Mouse (Mus musculus): ENCODE results near the gene Brd2. TPM values are rescaled to one million over a fixed set of nuclear protein-coding genes. Genes with fewer than 3 reads are reported as not detected.

The Brd2 gene
- polyA plus RNA-seq, 1 experiment from 2014 or later, result 117 TPM

DNA sequence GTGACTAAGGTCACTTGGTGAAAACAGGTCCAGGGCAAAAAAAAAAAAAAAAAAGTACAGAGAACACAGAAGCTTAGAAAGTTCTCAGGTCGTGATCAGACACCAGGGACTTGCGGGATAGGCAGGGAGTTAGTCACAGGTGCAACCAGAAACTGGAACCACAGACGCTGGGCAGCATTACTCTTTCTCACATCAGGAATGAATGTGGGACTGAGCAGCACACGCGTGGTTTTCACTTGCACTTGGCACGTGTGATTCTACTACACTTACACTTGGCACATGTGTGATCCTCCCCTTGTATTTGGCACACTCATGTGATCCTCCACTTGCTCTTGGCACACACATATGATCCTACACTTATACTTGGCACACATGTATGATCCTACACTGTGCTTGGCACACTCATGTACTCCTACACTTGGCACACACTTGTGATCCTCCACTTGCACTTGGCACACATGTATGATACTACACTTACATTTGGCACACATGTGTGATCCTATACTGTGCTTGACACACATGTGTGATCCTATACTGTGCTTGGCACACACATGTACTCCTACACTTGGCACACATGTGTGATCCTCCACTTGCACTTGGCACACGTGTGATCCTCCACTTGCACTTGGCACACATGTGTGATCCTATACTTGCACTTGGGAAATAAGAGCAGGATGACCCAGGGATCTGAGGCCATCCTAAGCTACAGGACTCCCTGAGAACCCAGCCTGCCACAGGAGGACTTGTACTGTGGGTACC is 15.1 kb downstream of the Brd2 start:
- Histone ChIP-seq H3K4me3 (ENCODE audit: low read length) (no peak overlapping the region), H3K27me3 (ENCODE audit: insufficient read depth, low read length) (no peaks in the 10 kb centered on the region), H3K9me3 (ENCODE audit: low read length) (peaks cover 2% of the 10 kb centered on the region; the same call in 1 of the 2 replicates), H3K9ac (replicated peaks; ENCODE audit: low read length) (no peak overlapping the region), H3K4me1 (ENCODE audit: insufficient read depth, low read length) (no peaks in the 10 kb centered on the region; the same call in 1 of the 2 replicates), H3K27ac (ENCODE audit: low read length) (no peak overlapping the region), H3K36me3 (ENCODE audit: insufficient read depth, low read length) (peaks cover 28% of the 10 kb centered on the region), H3K4me2 (replicated peaks; ENCODE audit: low read depth, low read length) (no peak overlapping the region)
- no peak for ATAC-seq (ENCODE audit: low FRiP score, low TSS enrichment)
- 83% methylated on average over 7 of the region's 7 CpGs for WGBS

DNA sequence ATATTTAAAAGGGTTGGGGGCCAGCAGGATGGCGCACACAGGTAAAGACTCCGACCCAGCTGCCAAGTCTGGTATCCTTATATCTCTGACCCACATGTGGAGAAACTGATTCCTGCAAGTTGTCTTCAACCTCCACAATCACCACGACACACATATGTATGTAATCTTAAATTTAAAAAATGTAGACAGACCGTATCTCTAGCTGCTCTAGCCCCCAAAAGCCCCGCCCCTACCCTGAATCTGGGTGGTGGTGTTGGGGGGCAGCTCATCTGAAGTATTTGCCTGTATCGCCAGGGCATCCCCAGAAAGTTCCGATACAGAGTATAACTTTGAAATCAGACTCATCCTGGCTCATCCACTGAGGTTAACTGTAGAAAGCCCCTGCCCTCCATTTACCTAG is 15.9 kb downstream of the Brd2 start:
- Histone ChIP-seq H3K36me3 (ENCODE audit: insufficient read depth, low read length) (peaks cover 22% of the 10 kb centered on the region), H3K9me3 (ENCODE audit: low read length) (peaks cover 2% of the 10 kb centered on the region; the same call in 1 of the 2 replicates), H3K4me2 (replicated peaks; ENCODE audit: low read depth, low read length) (no peak overlapping the region), H3K9ac (replicated peaks; ENCODE audit: low read length) (no peak overlapping the region), H3K4me1 (ENCODE audit: insufficient read depth, low read length) (0 out of 2 replicates have a peak, but pooled peaks cover 3% of the 10 kb centered on the region), H3K27ac (ENCODE audit: low read length) (no peak overlapping the region), H3K4me3 (ENCODE audit: low read length) (no peak overlapping the region), H3K27me3 (ENCODE audit: insufficient read depth, low read length) (no peaks in the 10 kb centered on the region)
- ATAC-seq (ENCODE audit: low FRiP score, low TSS enrichment), result no peak
- WGBS, result 84% methylated on average over 7 of the region's 7 CpGs

DNA sequence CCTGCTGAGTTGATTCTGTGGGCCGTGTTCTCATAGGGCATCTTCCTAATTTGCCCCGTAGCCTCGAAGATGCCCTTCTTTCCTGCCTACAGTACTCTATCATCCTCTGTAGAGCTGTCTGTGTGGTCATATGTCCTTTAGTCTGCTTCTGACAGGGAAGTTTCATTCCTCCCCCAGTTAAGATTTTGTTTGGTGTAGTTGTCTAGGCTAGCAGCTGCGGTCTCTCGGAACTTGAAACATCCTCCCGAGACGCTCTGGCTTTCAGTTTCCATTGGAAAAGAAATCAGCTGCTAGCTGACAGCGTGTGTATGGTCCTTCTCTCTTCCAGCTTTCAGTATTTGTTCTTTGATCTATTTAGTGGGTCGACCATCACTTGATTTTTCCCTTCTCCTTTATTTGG is 17.6 kb downstream of the Brd2 start:
- H3K4me3 ChIP-seq (ENCODE audit: low read length), result no peak overlapping the region
- no peak for ATAC-seq (ENCODE audit: low FRiP score, low TSS enrichment)
- peaks cover 7% of the 10 kb centered on the region; the same call in 1 of the 2 replicates for H3K36me3 ChIP-seq (ENCODE audit: insufficient read depth, low read length)

DNA sequence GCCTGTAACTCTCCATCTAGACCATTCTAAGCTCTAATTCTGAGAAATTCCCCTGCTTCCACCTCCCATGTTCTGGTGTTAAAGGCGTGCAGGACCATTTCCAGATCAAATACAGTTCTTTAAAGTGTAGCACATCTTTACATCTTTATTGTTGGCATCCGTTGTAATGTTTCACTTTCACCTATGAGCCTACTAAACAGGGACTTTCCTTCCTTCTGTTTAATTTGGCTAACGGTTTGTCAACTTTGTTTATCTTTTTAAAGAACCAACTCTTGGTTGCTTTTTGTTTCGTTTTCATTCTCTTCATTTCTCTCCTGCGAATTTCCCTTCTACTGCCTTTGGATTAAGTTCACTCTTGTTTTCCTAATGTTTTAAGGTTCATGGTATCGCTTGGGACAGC is 19.6 kb downstream of the Brd2 start:
- Histone ChIP-seq H3K4me2 (replicated peaks; ENCODE audit: low read depth, low read length) (no peak overlapping the region), H3K27ac (ENCODE audit: low read length) (no peak overlapping the region), H3K36me3 (ENCODE audit: insufficient read depth, low read length) (no peaks in the 10 kb centered on the region), H3K9me3 (ENCODE audit: low read length) (peaks cover 2% of the 10 kb centered on the region; the same call in 1 of the 2 replicates), H3K4me3 (ENCODE audit: low read length) (no peak overlapping the region), H3K9ac (replicated peaks; ENCODE audit: low read length) (no peak overlapping the region), H3K27me3 (ENCODE audit: insufficient read depth, low read length) (no peaks in the 10 kb centered on the region), H3K4me1 (ENCODE audit: insufficient read depth, low read length) (0 out of 2 replicates have a peak, but pooled peaks cover 3% of the 10 kb centered on the region)
- WGBS, result 79% methylated on average over 6 of the region's 6 CpGs
- no peak for ATAC-seq (ENCODE audit: low FRiP score, low TSS enrichment)

More for the DNA sequence above, 17.6 kb downstream of the Brd2 start:
- Histone ChIP-seq H3K4me1 (ENCODE audit: insufficient read depth, low read length) (0 out of 2 replicates have a peak, but pooled peaks cover 3% of the 10 kb centered on the region), H3K4me2 (replicated peaks; ENCODE audit: low read depth, low read length) (no peak overlapping the region), H3K27me3 (ENCODE audit: insufficient read depth, low read length) (no peaks in the 10 kb centered on the region), H3K9me3 (ENCODE audit: low read length) (peaks cover 2% of the 10 kb centered on the region; the same call in 1 of the 2 replicates), H3K9ac (replicated peaks; ENCODE audit: low read length) (no peak overlapping the region), H3K27ac (ENCODE audit: low read length) (no peak overlapping the region)
- WGBS, result 80% methylated on average over 9 of the region's 9 CpGs

DNA sequence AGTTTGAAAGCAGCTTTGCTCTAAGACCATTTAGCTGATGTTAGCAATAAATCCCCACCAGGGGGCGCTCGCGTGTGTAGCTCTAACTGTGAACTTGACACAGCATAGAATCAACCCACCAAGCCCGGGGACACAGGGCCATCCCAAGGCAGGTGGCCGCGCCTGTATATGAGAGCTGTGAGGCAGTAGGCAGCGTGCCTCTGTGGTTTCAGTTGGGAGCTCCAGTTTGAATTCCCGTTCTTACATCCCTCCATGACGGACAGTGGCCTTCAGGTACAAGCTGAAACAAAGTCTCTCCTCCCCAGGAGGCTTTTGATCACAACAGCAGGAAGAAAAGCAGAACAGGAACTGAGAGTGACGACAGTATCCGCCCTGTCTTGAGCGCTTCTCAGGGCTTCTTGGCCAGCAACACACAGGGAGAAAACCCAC is 20.8 kb downstream of the Brd2 start:
- Histone ChIP-seq H3K4me2 (replicated peaks; ENCODE audit: low read depth, low read length) (peak overlapping the region; percentile 48), H3K4me1 (ENCODE audit: insufficient read depth, low read length) (0 out of 2 replicates have a peak, but pooled peaks cover 3% of the 10 kb centered on the region), H3K36me3 (ENCODE audit: insufficient read depth, low read length) (no peaks in the 10 kb centered on the region), H3K4me3 (ENCODE audit: low read length) (peak overlapping the region; percentile 14; the same call in 1 of the 2 replicates), H3K9me3 (ENCODE audit: low read length) (peaks cover 2% of the 10 kb centered on the region; the same call in 1 of the 2 replicates), H3K27me3 (ENCODE audit: insufficient read depth, low read length) (no peaks in the 10 kb centered on the region), H3K27ac (ENCODE audit: low read length) (no peak overlapping the region), H3K9ac (replicated peaks; ENCODE audit: low read length) (no peak overlapping the region; the same call in 1 of the 2 replicates)
- peak; percentile 87 for ATAC-seq (ENCODE audit: low FRiP score, low TSS enrichment)
- 4% methylated on average over 12 of the region's 12 CpGs for WGBS

DNA sequence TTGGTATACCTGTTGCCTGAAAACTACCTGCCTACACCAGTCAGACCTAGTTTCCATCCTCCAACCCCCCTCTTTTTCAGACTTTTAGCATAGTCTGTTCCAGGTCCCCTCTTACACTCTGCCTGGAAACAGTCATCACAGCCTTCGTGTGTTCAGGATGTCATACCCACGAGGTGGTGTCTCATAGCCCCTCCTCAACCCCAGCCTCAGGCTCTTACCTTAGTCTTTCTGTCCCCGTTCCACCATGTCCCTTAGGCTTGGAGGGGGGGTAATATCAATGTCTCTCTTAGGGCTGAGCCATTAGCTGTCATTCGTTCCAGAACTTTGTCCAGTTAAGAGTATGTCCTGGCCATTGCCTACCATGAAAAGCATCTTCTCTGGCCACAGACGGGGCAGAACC is 21.2 kb downstream of the Brd2 start:
- Histone ChIP-seq H3K27me3 (ENCODE audit: insufficient read depth, low read length) (no peaks in the 10 kb centered on the region), H3K9me3 (ENCODE audit: low read length) (peaks cover 2% of the 10 kb centered on the region; the same call in 1 of the 2 replicates), H3K9ac (replicated peaks; ENCODE audit: low read length) (no peak overlapping the region), H3K4me3 (ENCODE audit: low read length) (no peak overlapping the region), H3K27ac (ENCODE audit: low read length) (no peak overlapping the region), H3K4me2 (replicated peaks; ENCODE audit: low read depth, low read length) (no peak overlapping the region), H3K4me1 (ENCODE audit: insufficient read depth, low read length) (0 out of 2 replicates have a peak, but pooled peaks cover 3% of the 10 kb centered on the region), H3K36me3 (ENCODE audit: insufficient read depth, low read length) (no peaks in the 10 kb centered on the region)
- ATAC-seq (ENCODE audit: low FRiP score, low TSS enrichment), result 0 out of 2 replicates have a peak, but pooled peaks have one; percentile 42
- WGBS, result 34% methylated on average over 5 of the region's 5 CpGs

DNA sequence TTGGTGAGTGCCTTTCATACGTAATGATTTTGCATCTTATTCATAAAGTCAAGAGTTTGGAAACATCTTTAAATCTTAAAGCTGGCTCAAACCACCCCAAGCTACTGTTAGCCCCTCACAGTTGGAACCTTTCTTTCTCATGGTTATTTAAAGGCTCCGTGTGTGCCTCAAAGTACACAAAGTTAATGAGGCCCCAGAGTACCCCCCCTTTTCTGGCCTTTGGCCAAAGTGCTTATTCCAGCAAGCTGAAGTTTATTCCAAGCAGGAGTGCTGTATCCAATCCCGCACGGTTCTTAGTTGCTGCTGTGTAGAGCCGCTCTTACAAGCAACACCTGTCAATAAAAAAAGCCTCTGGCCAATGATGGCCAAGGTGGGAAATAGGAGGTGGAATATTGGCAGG is 22.9 kb downstream of the Brd2 start:
- Histone ChIP-seq H3K4me1 (ENCODE audit: insufficient read depth, low read length) (0 out of 2 replicates have a peak, but pooled peaks cover 3% of the 10 kb centered on the region), H3K4me3 (ENCODE audit: low read length) (no peak overlapping the region), H3K27ac (ENCODE audit: low read length) (no peak overlapping the region), H3K27me3 (ENCODE audit: insufficient read depth, low read length) (no peaks in the 10 kb centered on the region), H3K9ac (replicated peaks; ENCODE audit: low read length) (no peak overlapping the region), H3K9me3 (ENCODE audit: low read length) (no peaks in the 10 kb centered on the region), H3K36me3 (ENCODE audit: insufficient read depth, low read length) (no peaks in the 10 kb centered on the region), H3K4me2 (replicated peaks; ENCODE audit: low read depth, low read length) (no peak overlapping the region)
- 51% methylated on average over 5 of the region's 5 CpGs for WGBS
- no peak for ATAC-seq (ENCODE audit: low FRiP score, low TSS enrichment)

DNA sequence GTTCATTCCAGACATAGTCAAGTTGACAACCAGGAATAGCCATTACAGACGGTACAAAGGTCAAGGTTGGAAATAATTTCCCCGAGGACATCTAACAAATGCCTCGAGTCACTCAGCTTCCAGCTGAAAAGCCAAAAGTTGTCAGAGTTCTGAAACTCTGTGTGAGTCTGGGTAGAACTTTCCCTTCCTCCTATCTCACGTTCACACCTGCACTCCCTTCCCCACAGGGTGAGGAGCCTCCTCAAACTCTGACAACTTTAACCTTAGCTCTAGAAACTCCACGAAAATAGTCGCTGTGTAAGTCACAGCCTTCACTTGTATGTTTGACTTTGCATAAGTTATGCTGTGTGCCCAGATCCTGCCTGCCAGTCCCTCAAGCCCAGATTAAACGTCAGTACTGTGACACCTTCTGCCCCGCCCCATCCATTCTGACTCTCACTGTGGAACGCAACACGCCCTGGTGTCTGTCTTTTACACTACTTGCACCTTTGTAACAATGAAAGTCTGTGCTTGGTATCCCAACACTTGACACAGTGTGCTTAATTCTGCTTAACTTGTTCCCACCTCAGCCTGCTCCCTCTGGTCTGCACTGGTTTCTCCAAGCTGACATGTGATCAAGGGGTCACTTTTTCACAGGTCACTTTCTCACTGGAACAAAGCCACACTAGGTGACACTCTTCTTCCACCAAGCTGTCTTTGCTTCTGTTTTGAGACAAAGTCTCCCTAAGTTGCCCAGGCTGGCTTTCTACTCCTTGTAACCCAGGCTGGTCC is 23.5 kb downstream of the Brd2 start:
- 0 out of 2 replicates have a peak, but pooled peaks have one; percentile 42 for ATAC-seq (ENCODE audit: low FRiP score, low TSS enrichment)
- H3K27me3 ChIP-seq (ENCODE audit: insufficient read depth, low read length), result no peaks in the 10 kb centered on the region
- H3K4me3 ChIP-seq (ENCODE audit: low read length), result no peak overlapping the region
- H3K9me3 ChIP-seq (ENCODE audit: low read length), result 0 out of 2 replicates have a peak, but pooled peaks cover 4% of the 10 kb centered on the region
- H3K9ac ChIP-seq (replicated peaks; ENCODE audit: low read length), result no peak overlapping the region
- H3K4me2 ChIP-seq (replicated peaks; ENCODE audit: low read depth, low read length), result no peak overlapping the region
- 44% methylated on average over 10 of the region's 10 CpGs for WGBS
- H3K4me1 ChIP-seq (ENCODE audit: insufficient read depth, low read length), result 0 out of 2 replicates have a peak, but pooled peaks cover 3% of the 10 kb centered on the region
- no peaks in the 10 kb centered on the region for H3K36me3 ChIP-seq (ENCODE audit: insufficient read depth, low read length)
- no peak overlapping the region for H3K27ac ChIP-seq (ENCODE audit: low read length)

DNA sequence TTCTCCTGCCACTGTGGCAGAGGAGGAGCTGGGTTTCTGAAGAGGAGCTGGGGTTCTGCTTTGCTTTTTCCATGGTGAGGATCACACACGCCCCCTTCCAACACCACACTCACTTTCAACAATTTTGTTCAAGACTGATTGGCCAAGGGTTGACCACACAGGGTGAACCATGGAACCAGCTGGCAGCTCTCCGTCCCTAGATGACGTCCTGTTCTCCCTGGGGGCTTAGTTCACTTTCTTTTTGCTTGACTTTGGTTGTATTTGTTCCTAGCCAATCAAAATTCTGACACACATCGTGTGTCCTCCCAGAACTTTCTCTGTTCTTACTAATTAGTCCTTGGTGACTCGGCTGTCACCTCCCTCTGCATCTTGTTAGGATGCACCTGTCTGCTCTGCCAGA is 25.2 kb downstream of the Brd2 start:
- no peaks in the 10 kb centered on the region for H3K36me3 ChIP-seq (ENCODE audit: insufficient read depth, low read length)
- peaks cover 8% of the 10 kb centered on the region for H3K4me1 ChIP-seq (ENCODE audit: insufficient read depth, low read length)
- no peak overlapping the region for H3K4me2 ChIP-seq (replicated peaks; ENCODE audit: low read depth, low read length)
- H3K27ac ChIP-seq (ENCODE audit: low read length), result no peak overlapping the region
- WGBS, result 55% methylated on average over 5 of the region's 5 CpGs
- H3K27me3 ChIP-seq (ENCODE audit: insufficient read depth, low read length), result no peaks in the 10 kb centered on the region
- 0 out of 2 replicates have a peak, but pooled peaks cover 4% of the 10 kb centered on the region for H3K9me3 ChIP-seq (ENCODE audit: low read length)
- H3K4me3 ChIP-seq (ENCODE audit: low read length), result no peak overlapping the region
- ATAC-seq (ENCODE audit: low FRiP score, low TSS enrichment), result no peak
- H3K9ac ChIP-seq (replicated peaks; ENCODE audit: low read length), result no peak overlapping the region
